Mouse (Mus musculus): Measurements from ENCODE around the gene Olfr666. TPM values are rescaled to one million over a fixed set of nuclear protein-coding genes. Genes with fewer than 3 reads are reported as not detected.
"Not testable (repeated sequence)": the region's sequence is repeated elsewhere in the genome, so short reads cannot be mapped to it uniquely, and the experiment has no call there.

The Olfr666 gene
- not detected in 2 replicates for total RNA-seq (2014; fragmentation: Nextera tagmentation)
- total RNA-seq (2017) = not detected in 2 replicates

- ATAC-seq (replicated peaks; ENCODE audit: poor library complexity, severe bottlenecking) = no peak
Measured at GRCm38 (mm10) chr7:104895852-104896251, at the start of gene Olfr666. TSS of gene Olfr666 (minus strand) at chr7:104895952.

GRCm38 (mm10) chr7:104933940-104934339 is 38.2 kb upstream of the Olfr666 start, which contains the start of gene Olfr669:
TSS of gene Olfr669 (plus strand) at chr7:104934240.
- no peak for ATAC-seq (replicated peaks; ENCODE audit: poor library complexity, severe bottlenecking)

GRCm38 (mm10) chr7:104927957-104928356 is 32.2 kb upstream of the Olfr666 start, which contains the start of gene Olfr668:
TSS of gene Olfr668 (minus strand) at chr7:104928057.
- ATAC-seq (replicated peaks; ENCODE audit: poor library complexity, severe bottlenecking) = no peak

- no peak for ATAC-seq (replicated peaks; ENCODE audit: poor library complexity, severe bottlenecking)
Measured at GRCm38 (mm10) chr7:104921382-104921781, 25.6 kb upstream of the Olfr666 start, which contains the start of gene Olfr667. TSS of gene Olfr667 (minus strand) at chr7:104921482.

- ATAC-seq (replicated peaks; ENCODE audit: poor library complexity, severe bottlenecking) = no peak
Measured at GRCm38 (mm10) chr7:104877731-104878130, 18.0 kb downstream of the Olfr666 start, which contains the start of gene Olfr665. TSS of gene Olfr665 (plus strand) at chr7:104878031.

- no peak for ATAC-seq (replicated peaks; ENCODE audit: poor library complexity, severe bottlenecking)
Measured at GRCm38 (mm10) chr7:104861381-104861780, 34.4 kb downstream of the Olfr666 start.

- ATAC-seq (replicated peaks; ENCODE audit: poor library complexity, severe bottlenecking) = no peak
Measured at GRCm38 (mm10) chr7:104857683-104858082, 38.1 kb downstream of the Olfr666 start.

- not testable (repeated sequence) for ATAC-seq (replicated peaks; ENCODE audit: poor library complexity, severe bottlenecking)
Measured at GRCm38 (mm10) chr7:104856709-104857108, 39.0 kb downstream of the Olfr666 start, which contains the start of gene Usp17la. TSS of gene Usp17la (plus strand) at chr7:104857009.

- no peak for ATAC-seq (replicated peaks; ENCODE audit: poor library complexity, severe bottlenecking)
Measured at GRCm38 (mm10) chr7:104855248-104855750, 40.5 kb downstream of the Olfr666 start.

- not testable (repeated sequence) for ATAC-seq (replicated peaks; ENCODE audit: poor library complexity, severe bottlenecking)
Measured at GRCm38 (mm10) chr7:104851546-104851945, 44.2 kb downstream of the Olfr666 start.

- no peak for ATAC-seq (replicated peaks; ENCODE audit: poor library complexity, severe bottlenecking)
Measured at GRCm38 (mm10) chr7:104843731-104844287, 51.9 kb downstream of the Olfr666 start.

- no peak for ATAC-seq (replicated peaks; ENCODE audit: poor library complexity, severe bottlenecking)
Measured at GRCm38 (mm10) chr7:104842503-104842902, 53.2 kb downstream of the Olfr666 start, which contains the start of gene Usp17lb. TSS of gene Usp17lb (minus strand) at chr7:104842603.

Other genes starting within 250 kb of the Olfr666 start
- gene Olfr658, start 248.6 kb downstream of the Olfr666 start, total RNA-seq (2014; fragmentation: Nextera tagmentation) = 0.13 TPM in 1 of 2 replicates, not detected in the other
- gene Olfr658, start 248.6 kb downstream of the Olfr666 start, total RNA-seq (2017) = 0.17 and 0.36 TPM in 2 replicates
- gene Olfr659, start 229.2 kb downstream of the Olfr666 start, total RNA-seq (2014; fragmentation: Nextera tagmentation) = not detected in 2 replicates
- not detected in 2 replicates for gene Olfr659, start 229.2 kb downstream of the Olfr666 start, total RNA-seq (2017)
- not detected in 2 replicates for gene Olfr661, start 209.5 kb downstream of the Olfr666 start, total RNA-seq (2014; fragmentation: Nextera tagmentation)
- not detected in 2 replicates for gene Olfr661, start 209.5 kb downstream of the Olfr666 start, total RNA-seq (2017)
- gene Usp17le, start 118.5 kb downstream of the Olfr666 start, total RNA-seq (2014; fragmentation: Nextera tagmentation) = not detected in 2 replicates
- not detected in 2 replicates for gene Usp17le, start 118.5 kb downstream of the Olfr666 start, total RNA-seq (2017)
- not detected in 2 replicates for gene Usp17lb, start 53.3 kb downstream of the Olfr666 start, total RNA-seq (2014; fragmentation: Nextera tagmentation)
- not detected in 2 replicates for gene Usp17lb, start 53.3 kb downstream of the Olfr666 start, total RNA-seq (2017)
- not detected in 2 replicates for gene Usp17la, start 38.9 kb downstream of the Olfr666 start, total RNA-seq (2014; fragmentation: Nextera tagmentation)
- gene Usp17la, start 38.9 kb downstream of the Olfr666 start, total RNA-seq (2017) = not detected in 2 replicates
- gene Olfr665, start 17.9 kb downstream of the Olfr666 start, total RNA-seq (2014; fragmentation: Nextera tagmentation) = not detected in 2 replicates
- gene Olfr665, start 17.9 kb downstream of the Olfr666 start, total RNA-seq (2017) = not detected in 2 replicates
- gene Olfr667, start 25.5 kb upstream of the Olfr666 start, total RNA-seq (2014; fragmentation: Nextera tagmentation) = not detected in 2 replicates
- not detected in 2 replicates for gene Olfr667, start 25.5 kb upstream of the Olfr666 start, total RNA-seq (2017)
- gene Olfr668, start 32.1 kb upstream of the Olfr666 start, total RNA-seq (2014; fragmentation: Nextera tagmentation) = not detected in 2 replicates
- not detected in 2 replicates for gene Olfr668, start 32.1 kb upstream of the Olfr666 start, total RNA-seq (2017)
- gene Olfr669, start 38.3 kb upstream of the Olfr666 start, total RNA-seq (2014; fragmentation: Nextera tagmentation) = not detected in 2 replicates
- gene Olfr669, start 38.3 kb upstream of the Olfr666 start, total RNA-seq (2017) = not detected in 2 replicates
- not detected in 2 replicates for gene Olfr670, start 66.7 kb upstream of the Olfr666 start, total RNA-seq (2014; fragmentation: Nextera tagmentation)
- gene Olfr670, start 66.7 kb upstream of the Olfr666 start, total RNA-seq (2017) = not detected in 2 replicates
- gene Olfr671, start 83.2 kb upstream of the Olfr666 start, total RNA-seq (2014; fragmentation: Nextera tagmentation) = not detected in 2 replicates
- gene Olfr671, start 83.2 kb upstream of the Olfr666 start, total RNA-seq (2017) = not detected in 2 replicates
- gene Olfr672, start 106.1 kb upstream of the Olfr666 start, total RNA-seq (2014; fragmentation: Nextera tagmentation) = not detected in 2 replicates
- gene Olfr672, start 106.1 kb upstream of the Olfr666 start, total RNA-seq (2017) = not detected in 2 replicates
- not detected in 2 replicates for gene Olfr675, start 132.5 kb upstream of the Olfr666 start, total RNA-seq (2014; fragmentation: Nextera tagmentation)
- gene Olfr675, start 132.5 kb upstream of the Olfr666 start, total RNA-seq (2017) = not detected in 2 replicates
- not detected in 2 replicates for gene Olfr676, start 136.7 kb upstream of the Olfr666 start, total RNA-seq (2014; fragmentation: Nextera tagmentation)
- gene Olfr676, start 136.7 kb upstream of the Olfr666 start, total RNA-seq (2017) = not detected in 2 replicates
- not detected in 2 replicates for gene Olfr677, start 155.4 kb upstream of the Olfr666 start, total RNA-seq (2014; fragmentation: Nextera tagmentation)
- gene Olfr677, start 155.4 kb upstream of the Olfr666 start, total RNA-seq (2017) = not detected in 2 replicates
- gene Olfr678, start 168.5 kb upstream of the Olfr666 start, total RNA-seq (2014; fragmentation: Nextera tagmentation) = not detected in 2 replicates
- not detected in 2 replicates for gene Olfr678, start 168.5 kb upstream of the Olfr666 start, total RNA-seq (2017)
- gene Olfr679, start 185.3 kb upstream of the Olfr666 start, total RNA-seq (2014; fragmentation: Nextera tagmentation) = not detected in 2 replicates
- gene Olfr679, start 185.3 kb upstream of the Olfr666 start, total RNA-seq (2017) = not detected in 2 replicates
- not detected in 2 replicates for gene Olfr680-ps1, start 196.9 kb upstream of the Olfr666 start, total RNA-seq (2014; fragmentation: Nextera tagmentation)
- not detected in 2 replicates for gene Olfr680-ps1, start 196.9 kb upstream of the Olfr666 start, total RNA-seq (2017)
- not detected in 2 replicates for gene Olfr681, start 220.9 kb upstream of the Olfr666 start, total RNA-seq (2014; fragmentation: Nextera tagmentation)
- not detected in 2 replicates for gene Olfr681, start 220.9 kb upstream of the Olfr666 start, total RNA-seq (2017)